Mouse (Mus musculus) forebrain, embryonic 16.5 days (tissue): ENCODE measurements around the gene Zfp507. TPM values are rescaled to one million over a fixed set of nuclear protein-coding genes. Genes with fewer than 3 reads are reported as not detected.

ENCODE experiments used
- ATAC-seq: fragments of 200-750 bp; cut with Nextera tagmentation; 2 replicates; pipeline ENCODE4 v1.8.0; 2017; ENCODE audit warnings: mild to moderate bottlenecking, moderate library complexity
- H3K27ac ChIP-seq: fragments of 300-500 bp; sonication (generic); 2 replicates; pipeline ENCODE4 v1.5.1; 2014; ENCODE audit warnings: low read length, control low read depth
- H3K27me3 ChIP-seq: fragments of 300-500 bp; sonication (generic); replicated peaks from 2 replicates; pipeline ENCODE4 v1.6.1; 2014; ENCODE audit warnings: low read length; ENCODE audit not compliant: control insufficient read depth, insufficient read depth
- H3K36me3 ChIP-seq: fragments of 300-500 bp; sonication (generic); 2 replicates; pipeline ENCODE4 v1.6.1; 2014; ENCODE audit not compliant: control insufficient read depth, insufficient read depth
- H3K4me1 ChIP-seq: fragments of 300-500 bp; sonication (generic); replicated peaks from 2 replicates; pipeline ENCODE4 v1.6.1; 2014; ENCODE audit warnings: low read length; ENCODE audit not compliant: control insufficient read depth, insufficient read depth
- H3K4me2 ChIP-seq: fragments of 300-500 bp; sonication (generic); 2 replicates; pipeline ENCODE4 v1.6.1; 2014; ENCODE audit warnings: mild to moderate bottlenecking, low read length, control low read depth
- H3K4me3 ChIP-seq: fragments of 300-500 bp; sonication (generic); replicated peaks from 2 replicates; pipeline ENCODE4 v1.5.1; 2014; ENCODE audit warnings: mild to moderate bottlenecking, low read length, control low read depth
- H3K9ac ChIP-seq: fragments of 300-500 bp; sonication (generic); replicated peaks from 2 replicates; pipeline ENCODE4 v1.6.1; 2014; ENCODE audit warnings: low read depth, low read length, control low read depth
- H3K9me3 ChIP-seq: fragments of 300-500 bp; sonication (generic); 2 replicates; pipeline ENCODE4 v1.6.1; 2016; ENCODE audit warnings: low read length; ENCODE audit not compliant: control insufficient read depth
- WGBS: fragments of 180-500 bp; shearing (Covaris S2); extraction: QIAGEN DNeasy Blood & Tissue Kit; methylation state at CpG from one replicate; pipeline ENCODE4 v1.1.7; 2014; 5-methylcytosine and 5-hydroxymethylcytosine counted together
- polyA plus RNA-seq: library from polyadenylated mRNA; unstranded; fragments of >200 nt; fragmentation: Nextera tagmentation; extraction: Ambion mirVana; gene quantifications from 2 replicates; pipeline ENCODE4 v1.2.1, GENCODE M21; 2015

Gene Zfp507
- polyA plus RNA-seq, 1 experiment from 2014 or later, result 18.5 TPM

DNA sequence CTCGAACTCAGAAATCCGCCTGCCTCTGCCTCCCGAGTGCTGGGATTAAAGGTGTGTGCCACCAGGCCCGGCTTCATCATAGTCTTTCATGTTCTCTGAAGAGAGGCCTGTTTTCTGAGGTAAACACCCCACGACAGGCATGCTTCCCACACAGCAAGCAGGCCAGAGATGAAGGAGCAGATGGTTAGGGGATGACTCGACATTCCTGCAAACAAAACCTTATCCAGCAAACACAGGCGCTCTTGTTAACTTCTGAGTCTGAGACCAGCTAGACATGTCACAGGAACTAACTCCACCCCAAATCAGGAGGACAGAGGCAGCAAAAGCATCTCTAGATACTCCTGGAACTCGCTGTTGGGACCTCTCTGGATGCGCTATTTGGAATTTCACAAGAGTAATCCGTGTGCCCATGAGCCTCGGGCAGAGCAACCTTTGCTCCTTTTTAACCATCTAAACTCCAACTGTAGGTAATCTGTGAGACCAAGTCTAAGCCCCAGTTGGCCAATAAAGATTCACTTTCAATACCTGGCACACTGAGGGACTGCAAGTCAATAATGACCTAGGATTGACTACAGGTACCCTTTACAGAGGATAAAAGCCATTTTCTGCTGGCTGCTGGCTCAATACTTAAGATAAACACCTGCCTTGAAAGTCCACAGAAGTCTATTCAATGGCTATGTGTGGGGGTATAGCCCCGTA is 10.5 kb downstream of the Zfp507 start:
- ATAC-seq, result no peak
- no peaks in the 10 kb centered on the region for H3K27me3 ChIP-seq
- no peak overlapping the region for H3K27ac ChIP-seq
- H3K4me1 ChIP-seq, result peaks cover 4% of the 10 kb centered on the region; the same call in 1 of the 2 replicates
- no peak overlapping the region for H3K4me2 ChIP-seq
- H3K4me3 ChIP-seq, result no peak overlapping the region
- H3K36me3 ChIP-seq, result peaks cover 27% of the 10 kb centered on the region
- no peak overlapping the region for H3K9ac ChIP-seq
- whole genome bisulfite sequencing, result 88% methylated on average over 12 of the region's 12 CpGs
- H3K9me3 ChIP-seq, result no peaks in the 10 kb centered on the region

DNA sequence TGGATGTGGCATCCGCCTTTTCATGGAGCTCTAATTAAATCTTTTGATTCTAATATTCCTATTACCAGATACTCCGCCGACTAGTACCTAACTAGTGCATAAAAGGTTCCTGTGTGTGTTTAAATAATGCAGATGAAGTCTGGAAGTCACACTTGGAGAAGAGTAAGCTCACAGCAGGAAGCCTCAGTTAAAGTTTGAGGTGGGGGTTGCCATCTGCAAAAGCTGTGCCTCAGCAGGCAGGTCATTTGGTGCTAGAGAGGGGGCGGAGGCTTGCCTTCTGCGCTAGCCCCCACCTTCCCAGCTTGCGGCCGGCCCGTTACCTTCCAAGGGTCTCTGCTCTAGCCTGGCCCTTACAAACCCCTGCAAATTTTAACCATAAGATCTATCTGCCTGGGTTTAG is 11.9 kb downstream of the Zfp507 start:
- ATAC-seq, result no peak
- Histone ChIP-seq H3K9ac (no peak overlapping the region), H3K27ac (no peak overlapping the region), H3K27me3 (no peaks in the 10 kb centered on the region), H3K36me3 (peaks cover 36% of the 10 kb centered on the region), H3K4me3 (no peak overlapping the region), H3K4me2 (no peak overlapping the region), H3K4me1 (peaks cover 4% of the 10 kb centered on the region; the same call in 1 of the 2 replicates), H3K9me3 (no peaks in the 10 kb centered on the region)
- 66% methylated on average over 8 of the region's 8 CpGs for WGBS

DNA sequence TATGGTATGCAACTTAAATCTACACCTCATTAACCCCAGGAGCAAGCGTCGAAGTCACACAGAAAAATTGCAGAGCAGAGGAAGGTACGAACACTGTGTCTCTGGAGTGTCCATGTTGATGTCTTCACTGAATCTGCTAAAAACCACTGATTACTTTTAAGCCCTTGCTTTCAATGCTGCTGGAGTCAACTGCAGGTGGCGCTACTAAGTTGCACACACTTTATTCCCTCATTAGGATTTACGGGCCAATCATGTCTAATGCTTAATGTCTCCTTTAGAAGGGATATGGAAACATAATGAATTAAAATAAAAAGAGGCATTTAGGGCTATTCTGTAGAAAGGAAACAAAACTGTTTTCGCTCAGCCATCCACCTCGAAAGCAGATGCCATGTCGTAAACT is 12.6 kb downstream of the Zfp507 start:
- Histone ChIP-seq H3K36me3 (peaks cover 36% of the 10 kb centered on the region), H3K4me1 (peaks cover 4% of the 10 kb centered on the region; the same call in 1 of the 2 replicates), H3K27me3 (no peaks in the 10 kb centered on the region), H3K27ac (no peak overlapping the region), H3K4me3 (no peak overlapping the region), H3K9ac (no peak overlapping the region), H3K9me3 (no peaks in the 10 kb centered on the region), H3K4me2 (no peak overlapping the region)
- no peak for ATAC-seq
- 77% methylated on average over 8 of the region's 8 CpGs for WGBS

DNA sequence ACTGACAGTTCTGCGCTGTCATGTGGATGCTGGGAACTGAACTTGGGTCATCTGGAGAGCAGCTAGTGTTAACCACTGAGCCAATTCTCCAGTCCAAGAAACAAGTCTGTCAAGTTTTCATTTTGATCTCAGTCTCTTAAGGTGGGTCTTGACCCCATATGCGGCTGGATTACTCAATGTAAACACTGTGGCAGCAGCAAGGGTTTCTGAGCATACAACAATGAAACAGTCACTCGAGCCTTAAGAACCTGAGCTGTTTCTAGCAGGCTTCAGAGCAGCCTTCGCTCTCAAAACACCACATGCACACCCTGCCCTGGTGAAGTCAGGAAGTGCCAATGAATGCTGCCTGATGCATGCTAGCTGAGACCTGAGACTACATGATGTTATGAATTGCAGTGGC is 17.2 kb downstream of the Zfp507 start:
- no peaks in the 10 kb centered on the region for H3K9me3 ChIP-seq
- H3K9ac ChIP-seq, result no peak overlapping the region
- 87% methylated on average over 4 of the region's 4 CpGs for WGBS

DNA sequence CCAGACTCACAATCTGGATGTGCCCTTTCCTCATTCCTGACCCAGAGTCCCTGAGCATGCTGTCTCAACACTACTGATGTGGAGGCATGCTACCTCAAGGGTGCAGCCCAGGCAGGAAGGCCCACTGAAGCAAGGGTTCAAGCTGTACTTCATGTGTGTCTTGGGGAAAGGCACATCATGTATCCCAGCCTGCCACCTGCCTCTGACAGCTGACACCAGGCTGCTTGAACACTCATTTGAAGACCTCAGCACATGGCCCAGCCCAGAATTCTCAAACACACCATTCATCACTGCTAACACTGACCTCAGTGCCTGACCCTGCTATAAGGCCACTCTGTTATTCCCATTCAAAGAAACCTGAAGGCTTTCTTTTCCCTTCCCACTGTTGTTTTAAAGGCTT is 20.6 kb downstream of the Zfp507 start:
- Histone ChIP-seq H3K4me2 (no peak overlapping the region), H3K36me3 (peaks cover 24% of the 10 kb centered on the region), H3K9me3 (no peaks in the 10 kb centered on the region), H3K4me1 (no peaks in the 10 kb centered on the region), H3K9ac (no peak overlapping the region), H3K27ac (no peak overlapping the region), H3K4me3 (no peak overlapping the region), H3K27me3 (no peaks in the 10 kb centered on the region)
- no peak for ATAC-seq

More for the DNA sequence above, 17.2 kb downstream of the Zfp507 start:
- Histone ChIP-seq H3K4me2 (no peak overlapping the region), H3K27me3 (no peaks in the 10 kb centered on the region), H3K27ac (no peak overlapping the region), H3K36me3 (peaks cover 17% of the 10 kb centered on the region), H3K4me3 (no peak overlapping the region), H3K4me1 (no peaks in the 10 kb centered on the region)
- no peak for ATAC-seq

DNA sequence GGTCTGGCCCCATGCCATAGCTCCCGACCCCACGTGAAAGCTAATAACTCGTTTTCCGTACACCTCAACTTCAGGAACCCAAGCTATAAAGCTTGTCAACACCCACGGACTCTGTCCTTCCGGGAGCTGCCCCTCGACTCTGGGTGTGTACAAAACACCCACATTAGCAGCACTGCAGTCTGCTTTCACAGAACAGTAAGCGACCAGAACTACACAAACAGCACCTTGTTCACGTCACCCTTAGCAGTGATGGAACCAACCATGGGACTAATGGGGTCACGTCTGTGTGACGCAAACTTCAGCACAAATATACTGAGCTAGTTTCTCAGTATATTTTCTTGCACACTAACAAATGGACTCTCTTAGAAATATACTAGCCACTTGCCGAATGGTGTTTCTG is 28.7 kb downstream of the Zfp507 start:
- H3K27me3 ChIP-seq, result no peaks in the 10 kb centered on the region
- no peak for ATAC-seq
- no peak overlapping the region for H3K9ac ChIP-seq
- H3K4me1 ChIP-seq, result no peaks in the 10 kb centered on the region
- WGBS, result 91% methylated on average over 12 of the region's 12 CpGs
- no peaks in the 10 kb centered on the region for H3K9me3 ChIP-seq
- no peak overlapping the region for H3K27ac ChIP-seq
- H3K4me3 ChIP-seq, result no peak overlapping the region
- peaks cover 30% of the 10 kb centered on the region for H3K36me3 ChIP-seq
- no peak overlapping the region for H3K4me2 ChIP-seq

DNA sequence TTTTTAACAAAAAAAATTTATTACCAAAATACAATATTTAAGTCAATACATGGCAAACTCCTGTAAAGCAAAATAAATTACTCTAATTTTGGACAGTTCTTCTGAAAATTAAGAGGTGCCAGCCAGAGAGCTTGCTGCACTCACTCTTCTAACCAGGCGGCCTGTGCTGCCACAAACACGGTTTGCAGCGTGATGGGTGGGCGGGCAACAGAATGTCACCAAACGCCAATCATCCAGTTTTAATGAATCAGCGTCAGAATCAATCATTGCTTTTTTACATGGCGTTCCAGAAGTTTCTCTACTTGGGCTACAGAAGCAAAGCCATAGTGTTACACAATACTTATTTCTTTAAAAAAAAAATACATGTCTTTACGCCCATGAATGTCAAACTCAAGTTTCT is 30.5 kb downstream of the Zfp507 start:
- Histone ChIP-seq H3K4me2 (no peak overlapping the region), H3K36me3 (peaks cover 21% of the 10 kb centered on the region), H3K4me3 (no peak overlapping the region), H3K4me1 (no peaks in the 10 kb centered on the region), H3K27ac (no peak overlapping the region), H3K9ac (no peak overlapping the region), H3K27me3 (no peaks in the 10 kb centered on the region), H3K9me3 (no peaks in the 10 kb centered on the region)
- no peak for ATAC-seq
- WGBS, result 83% methylated on average over 8 of the region's 8 CpGs

DNA sequence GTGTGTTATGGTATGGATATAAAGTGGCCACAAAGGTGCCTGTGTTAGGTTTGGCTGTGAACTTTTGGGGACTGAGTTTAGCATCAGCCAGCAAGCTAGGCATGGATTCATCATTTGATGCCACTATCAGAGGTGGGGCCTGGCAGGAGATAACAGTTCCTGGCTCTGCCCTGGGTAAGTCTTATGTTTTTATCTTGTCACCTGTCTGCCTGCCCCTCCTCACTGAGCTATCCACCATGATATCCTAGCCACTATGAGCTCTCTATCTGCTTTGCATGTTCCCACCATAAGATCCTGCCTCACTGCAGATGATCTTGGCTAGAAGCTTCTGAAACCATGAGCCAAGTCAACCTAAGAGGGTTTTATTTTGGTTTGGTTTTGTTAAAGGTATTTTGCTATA is 31.7 kb downstream of the Zfp507 start:
- Histone ChIP-seq H3K27me3 (no peaks in the 10 kb centered on the region), H3K9ac (no peak overlapping the region), H3K9me3 (no peaks in the 10 kb centered on the region), H3K36me3 (peaks cover 21% of the 10 kb centered on the region), H3K4me2 (no peak overlapping the region), H3K4me3 (no peak overlapping the region), H3K4me1 (no peaks in the 10 kb centered on the region), H3K27ac (no peak overlapping the region)
- ATAC-seq, result no peak

DNA sequence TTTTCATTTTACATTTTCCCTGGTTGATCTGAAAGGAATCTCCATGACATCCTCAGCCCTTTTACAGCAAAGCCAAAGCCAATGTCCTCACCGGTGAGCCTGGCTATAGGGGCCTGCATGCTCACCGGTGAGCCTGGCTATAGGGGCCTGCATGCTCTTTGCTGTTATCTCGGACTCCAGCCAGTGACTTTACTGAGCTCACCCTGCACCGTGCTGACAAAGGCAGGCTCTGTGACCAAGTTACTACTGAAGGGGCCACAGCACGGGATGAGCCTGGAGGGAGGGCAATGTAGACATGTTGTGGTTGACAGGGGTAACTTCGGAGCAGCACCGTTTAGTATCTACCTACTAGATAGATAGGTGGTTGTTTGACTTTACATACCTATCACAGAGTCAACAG is 32.7 kb downstream of the Zfp507 start:
- no peaks in the 10 kb centered on the region for H3K27me3 ChIP-seq
- no peaks in the 10 kb centered on the region for H3K9me3 ChIP-seq
- no peaks in the 10 kb centered on the region for H3K4me1 ChIP-seq
- no peak for ATAC-seq
- H3K27ac ChIP-seq, result no peak overlapping the region
- H3K9ac ChIP-seq, result no peak overlapping the region
- WGBS, result 90% methylated on average over 7 of the region's 7 CpGs
- no peak overlapping the region for H3K4me3 ChIP-seq
- peaks cover 16% of the 10 kb centered on the region for H3K36me3 ChIP-seq
- H3K4me2 ChIP-seq, result no peak overlapping the region

DNA sequence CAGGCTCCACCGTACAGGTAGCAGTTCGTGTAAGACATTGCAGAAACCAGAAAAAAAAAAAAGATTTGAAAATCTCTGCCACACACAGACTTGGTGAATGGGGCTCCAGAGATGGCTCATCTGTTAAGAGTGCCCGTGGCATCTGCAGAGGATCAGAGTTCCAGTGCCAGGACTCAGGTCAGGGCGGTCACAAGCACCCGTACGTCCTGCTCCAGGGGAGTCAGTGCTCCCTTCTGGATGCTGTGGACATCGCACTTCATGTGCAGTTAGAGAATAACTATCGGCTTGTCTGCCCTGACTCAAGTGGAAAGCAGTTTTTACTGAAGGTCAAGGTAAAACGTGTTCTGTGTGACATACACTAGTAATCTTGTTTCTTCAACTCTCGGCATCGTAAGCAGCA is 38.3 kb downstream of the Zfp507 start:
- no peak for ATAC-seq
- WGBS, result 95% methylated on average over 11 of the region's 11 CpGs
- no peaks in the 10 kb centered on the region for H3K9me3 ChIP-seq
- H3K27me3 ChIP-seq, result no peaks in the 10 kb centered on the region
- no peak overlapping the region for H3K9ac ChIP-seq
- H3K4me1 ChIP-seq, result no peaks in the 10 kb centered on the region
- H3K27ac ChIP-seq, result no peak overlapping the region
- H3K4me3 ChIP-seq, result no peak overlapping the region
- H3K36me3 ChIP-seq, result no peaks in the 10 kb centered on the region
- H3K4me2 ChIP-seq, result no peak overlapping the region
